Mouse (Mus musculus) intestine, embryonic 14.5 days (tissue): Measurements from ENCODE around the gene Ptprd. TPM values are rescaled to one million over a fixed set of nuclear protein-coding genes. Genes with fewer than 3 reads are reported as not detected.

Source experiments
- ATAC-seq: fragments of 200-750 bp; cut with Nextera tagmentation; replicated peaks from 2 replicates; pipeline ENCODE4 v1.8.0; 2017; ENCODE audit warnings: low read depth, moderate number of reproducible peaks, moderate TSS enrichment, moderate library complexity; ENCODE audit not compliant: low FRiP score, low TSS enrichment
- DNase-seq: peaks from one replicate; pipeline ENCODE4 v3.0.0-alpha.2; 2018; ENCODE audit warnings: low spot score
- H3K27ac ChIP-seq: fragments of 300-500 bp; sonication (generic); 2 replicates; pipeline ENCODE4 v1.5.1; 2014; ENCODE audit warnings: low read depth, mild to moderate bottlenecking, control low read depth
- H3K27me3 ChIP-seq: fragments of 300-500 bp; sonication (generic); replicated peaks from 2 replicates; pipeline ENCODE4 v1.6.1; 2014; ENCODE audit warnings: low read length, control low read depth; ENCODE audit not compliant: control insufficient read depth, insufficient read depth
- H3K36me3 ChIP-seq: fragments of 300-500 bp; sonication (generic); 2 replicates; pipeline ENCODE4 v1.6.1; 2014; ENCODE audit warnings: low read length, control low read depth; ENCODE audit not compliant: control insufficient read depth, insufficient read depth
- H3K4me1 ChIP-seq: fragments of 300-500 bp; sonication (generic); replicated peaks from 2 replicates; pipeline ENCODE4 v1.6.1; 2014; ENCODE audit warnings: low read length, control low read depth, mixed read lengths; ENCODE audit not compliant: control insufficient read depth, insufficient read depth
- H3K4me2 ChIP-seq: fragments of 300-500 bp; sonication (generic); 2 replicates; pipeline ENCODE4 v1.6.1; 2014; ENCODE audit warnings: low read length
- H3K4me3 ChIP-seq: fragments of 300-500 bp; sonication (generic); 2 replicates; pipeline ENCODE4 v1.5.1; 2014; ENCODE audit warnings: low read depth, low read length, control low read depth, mixed read lengths
- H3K9ac ChIP-seq: fragments of 300-500 bp; sonication (generic); 2 replicates; pipeline ENCODE4 v1.6.1; 2014; ENCODE audit warnings: mild to moderate bottlenecking, low read length
- H3K9me3 ChIP-seq: fragments of 300-500 bp; sonication (generic); 2 replicates; pipeline ENCODE4 v1.6.1; 2016; ENCODE audit warnings: low read length, control low read depth; ENCODE audit not compliant: control insufficient read depth
- WGBS: fragments of 180-500 bp; shearing (Covaris S2); extraction: QIAGEN DNeasy Blood & Tissue Kit; methylation state at CpG from one replicate; pipeline ENCODE4 v1.1.7; 2014; 5-methylcytosine and 5-hydroxymethylcytosine counted together
- polyA plus RNA-seq: library from polyadenylated mRNA; unstranded; fragments of >200 nt; fragmentation: Nextera tagmentation; extraction: Ambion mirVana; gene quantifications from 2 replicates; pipeline ENCODE4 v1.2.1, GENCODE M21; 2014

The Ptprd gene
- polyA plus RNA-seq, 1 experiment from 2014 or later: 19.4 TPM

DNA sequence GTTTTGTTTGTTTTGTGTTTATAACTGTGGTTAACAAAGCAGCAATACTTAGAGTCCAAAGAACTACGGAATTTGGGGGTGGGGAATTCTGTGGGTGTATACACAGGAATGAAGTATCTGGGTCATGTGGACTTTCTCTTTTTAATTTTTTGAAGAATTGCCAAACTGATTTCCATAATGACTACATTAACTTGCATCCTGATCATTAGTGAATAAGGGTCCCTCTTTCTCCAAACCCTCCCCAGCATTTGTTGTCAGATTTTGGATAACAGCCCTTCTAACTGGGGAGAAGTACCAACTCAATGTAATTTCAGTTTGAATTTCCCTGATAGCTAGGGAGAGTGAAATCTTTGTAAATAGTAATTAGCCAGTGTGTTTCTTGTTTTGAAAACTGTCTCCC lies 43.3 kb downstream of the Ptprd start:
- Histone ChIP-seq H3K9me3 (no peaks in the 10 kb centered on the region), H3K4me1 (no peaks in the 10 kb centered on the region), H3K36me3 (no peaks in the 10 kb centered on the region), H3K9ac (no peak overlapping the region), H3K27ac (no peak overlapping the region), H3K4me3 (no peak overlapping the region), H3K27me3 (no peaks in the 10 kb centered on the region), H3K4me2 (no peak overlapping the region)
- ATAC-seq (no peak), DNase-seq (no peak)
- WGBS: 79% methylated on average over 1 of the region's 1 CpGs

DNA sequence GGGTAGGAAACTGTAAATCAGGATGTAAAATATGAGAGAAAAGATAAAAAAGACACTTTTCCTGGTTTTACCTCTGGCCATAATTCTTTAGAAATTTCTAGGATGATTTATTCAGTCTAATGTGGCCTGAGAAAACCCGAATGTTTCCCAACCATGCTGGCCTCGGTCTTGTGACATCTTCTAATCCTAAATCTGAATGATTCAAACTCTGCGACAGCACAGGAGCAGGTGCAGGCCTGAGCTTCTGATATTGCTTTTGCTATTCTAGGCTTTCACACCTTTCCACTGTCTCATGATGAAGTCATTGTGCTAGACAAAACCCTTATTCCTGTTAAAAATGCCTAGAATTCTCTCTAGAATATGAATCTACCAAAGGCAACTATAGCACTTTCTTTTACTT lies 51.3 kb downstream of the Ptprd start:
- WGBS: 82% methylated on average over 3 of the region's 3 CpGs
- ATAC-seq: no peak

DNA sequence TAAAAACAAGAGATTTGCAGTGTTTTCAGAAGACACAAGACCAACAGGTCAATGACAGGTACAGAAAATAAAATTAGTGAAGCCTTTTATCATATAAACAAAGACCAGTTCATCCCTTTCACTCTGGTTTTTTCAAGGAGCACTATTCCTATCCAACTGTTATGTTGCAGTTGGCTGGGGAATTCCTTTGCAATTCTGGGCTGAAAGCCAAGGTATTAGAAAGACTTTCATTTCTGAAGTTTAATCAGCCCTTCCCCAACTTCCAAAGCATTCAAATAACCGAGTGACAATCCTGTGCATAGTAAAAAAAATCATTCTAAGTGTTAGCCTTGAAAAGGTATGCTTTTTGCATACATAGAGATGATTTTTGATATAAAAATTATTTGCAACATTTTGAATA lies 61.2 kb downstream of the Ptprd start:
- H3K4me3 ChIP-seq: no peak overlapping the region
- H3K9me3 ChIP-seq: no peaks in the 10 kb centered on the region
- no peak for DNase-seq
- H3K4me2 ChIP-seq: no peak overlapping the region
- 22% methylated on average over 1 of the region's 1 CpGs for WGBS
- no peaks in the 10 kb centered on the region for H3K4me1 ChIP-seq
- no peaks in the 10 kb centered on the region for H3K36me3 ChIP-seq
- H3K27me3 ChIP-seq: no peaks in the 10 kb centered on the region
- H3K9ac ChIP-seq: no peak overlapping the region
- no peak overlapping the region for H3K27ac ChIP-seq
- no peak for ATAC-seq

More for the DNA sequence above, 51.3 kb downstream of the Ptprd start:
- no peaks in the 10 kb centered on the region for H3K36me3 ChIP-seq
- H3K27me3 ChIP-seq: no peaks in the 10 kb centered on the region
- H3K4me3 ChIP-seq: no peak overlapping the region
- no peak overlapping the region for H3K9ac ChIP-seq
- H3K27ac ChIP-seq: no peak overlapping the region
- H3K9me3 ChIP-seq: no peaks in the 10 kb centered on the region
- DNase-seq: no peak
- no peak overlapping the region for H3K4me2 ChIP-seq
- H3K4me1 ChIP-seq: no peaks in the 10 kb centered on the region

DNA sequence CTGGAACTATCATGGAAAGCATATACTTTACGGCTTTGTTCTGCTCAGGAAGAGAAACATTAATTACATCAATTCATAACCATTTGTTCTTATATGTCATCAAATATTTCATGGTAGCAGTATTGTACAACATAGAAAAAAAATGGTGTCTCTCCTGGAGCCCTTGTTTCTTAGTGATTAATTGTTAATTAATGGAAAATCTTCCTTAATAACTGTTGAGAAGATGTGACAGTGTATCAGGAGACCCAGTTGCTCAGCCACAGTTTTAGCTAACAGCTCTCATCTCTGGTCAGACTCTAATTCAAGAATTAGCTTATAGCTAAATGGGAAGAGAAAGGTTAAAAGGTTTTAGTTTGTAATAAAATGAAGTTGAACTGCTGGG lies 69.0 kb downstream of the Ptprd start:
- Histone ChIP-seq H3K4me1 (no peaks in the 10 kb centered on the region), H3K4me3 (no peak overlapping the region), H3K4me2 (no peak overlapping the region), H3K27me3 (no peaks in the 10 kb centered on the region), H3K9ac (no peak overlapping the region), H3K9me3 (no peaks in the 10 kb centered on the region), H3K27ac (no peak overlapping the region), H3K36me3 (no peaks in the 10 kb centered on the region)
- no peak for DNase-seq
- no peak for ATAC-seq
- 83% methylated on average over 1 of the region's 1 CpGs for WGBS

DNA sequence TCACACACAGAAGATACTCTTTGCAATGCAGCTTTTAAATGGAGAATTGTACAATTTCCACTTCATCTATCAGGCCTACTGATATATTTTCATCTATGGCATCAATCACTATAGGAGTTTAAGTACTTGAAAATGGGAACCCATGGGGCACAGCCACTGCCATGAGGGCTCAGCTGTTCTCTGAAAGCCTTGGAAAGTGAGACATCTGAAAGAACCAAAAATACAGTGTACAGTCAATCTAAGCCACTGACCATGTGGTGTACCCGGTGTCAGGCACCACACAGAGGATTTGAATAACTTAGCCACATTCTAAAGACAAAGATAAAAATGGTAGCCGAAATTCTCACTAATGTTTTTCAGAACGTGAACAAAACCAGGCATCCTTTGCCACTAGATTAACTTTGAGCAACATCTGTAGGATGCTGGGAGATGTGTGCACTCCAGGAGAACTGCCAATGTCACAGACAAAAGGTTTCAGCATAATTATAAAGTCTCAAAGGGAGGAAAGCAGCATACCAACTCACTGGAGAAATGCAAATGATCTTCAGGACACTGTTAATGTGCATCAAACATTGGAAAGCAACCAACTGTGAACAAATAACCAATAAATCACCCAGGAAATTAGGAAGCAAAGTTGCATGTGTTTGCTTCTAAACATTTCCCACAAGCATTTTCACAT lies 69.5 kb downstream of the Ptprd start:
- Histone ChIP-seq H3K27me3 (no peaks in the 10 kb centered on the region), H3K4me1 (no peaks in the 10 kb centered on the region), H3K9me3 (no peaks in the 10 kb centered on the region), H3K4me2 (no peak overlapping the region), H3K36me3 (no peaks in the 10 kb centered on the region), H3K27ac (no peak overlapping the region), H3K9ac (no peak overlapping the region), H3K4me3 (no peak overlapping the region)
- WGBS: 85% methylated on average over 3 of the region's 3 CpGs
- DNase-seq: no peak
- no peak for ATAC-seq

DNA sequence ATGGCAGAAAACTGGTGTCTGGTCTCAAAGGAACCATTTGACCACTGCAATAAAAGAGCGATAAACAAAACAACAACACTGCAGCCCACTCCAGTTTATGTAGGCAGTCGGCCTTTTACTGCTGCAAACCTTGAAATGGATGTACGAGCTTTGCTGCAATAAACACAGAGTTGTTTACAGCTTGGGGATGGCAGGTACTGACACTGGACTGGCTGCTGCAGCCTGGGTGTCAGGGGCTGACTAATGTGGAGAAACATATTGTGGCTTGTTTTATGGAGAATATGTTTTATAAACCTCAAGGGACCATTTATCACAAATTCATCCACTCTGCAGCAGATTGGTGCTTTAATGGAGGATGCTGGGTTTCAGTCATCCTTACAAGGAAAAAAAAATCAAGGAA lies 100.9 kb downstream of the Ptprd start:
- Histone ChIP-seq H3K9me3 (no peaks in the 10 kb centered on the region), H3K4me2 (no peak overlapping the region), H3K36me3 (no peaks in the 10 kb centered on the region), H3K27me3 (no peaks in the 10 kb centered on the region), H3K27ac (no peak overlapping the region), H3K9ac (no peak overlapping the region), H3K4me3 (no peak overlapping the region), H3K4me1 (no peaks in the 10 kb centered on the region)
- WGBS: 28% methylated on average over 3 of the region's 3 CpGs
- ATAC-seq: no peak
- no peak for DNase-seq

DNA sequence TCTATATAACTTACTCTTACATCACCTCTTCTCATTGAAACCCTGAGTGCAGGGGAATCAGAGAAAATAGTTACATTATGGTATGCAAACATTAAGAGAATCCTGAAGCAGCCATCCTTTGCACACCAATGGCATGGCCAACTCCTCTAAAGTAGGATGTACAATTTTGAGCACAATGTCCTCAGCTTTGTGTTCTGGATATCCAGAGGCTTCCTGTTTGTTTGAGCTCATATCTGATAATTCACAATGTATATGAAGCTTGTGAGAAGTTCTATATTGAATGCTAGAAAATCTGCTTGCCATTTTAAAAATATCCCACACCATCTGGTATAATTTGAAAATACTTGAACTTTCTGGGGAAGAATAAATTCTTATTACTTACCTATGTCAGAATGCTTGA lies 114.2 kb downstream of the Ptprd start:
- H3K4me2 ChIP-seq: no peak overlapping the region

DNA sequence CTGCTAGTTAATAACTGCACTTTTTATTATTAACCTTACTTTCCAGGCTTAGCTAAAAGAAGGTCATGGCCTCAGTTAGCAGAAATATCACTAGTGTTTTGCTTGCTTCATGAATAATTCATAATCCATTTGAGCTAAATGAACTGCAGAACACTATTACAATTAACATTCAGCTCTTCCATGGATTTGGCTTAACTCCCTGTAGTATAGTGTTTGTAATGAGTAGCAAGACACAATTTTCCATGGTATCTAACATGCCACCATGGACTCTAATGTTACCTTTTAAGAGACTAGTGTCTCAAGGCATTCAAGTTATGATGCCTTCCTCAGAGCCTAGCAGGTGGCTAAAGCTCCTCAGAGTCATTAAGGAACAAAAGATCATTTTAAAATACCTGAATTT lies 129.0 kb downstream of the Ptprd start:
- Histone ChIP-seq H3K36me3 (no peaks in the 10 kb centered on the region), H3K27me3 (no peaks in the 10 kb centered on the region), H3K9ac (no peak overlapping the region), H3K9me3 (no peaks in the 10 kb centered on the region), H3K4me1 (no peaks in the 10 kb centered on the region), H3K4me3 (no peak overlapping the region), H3K4me2 (no peak overlapping the region), H3K27ac (no peak overlapping the region)
- DNase-seq (no peak), ATAC-seq (no peak)

More for the DNA sequence above, 114.2 kb downstream of the Ptprd start:
- Histone ChIP-seq H3K9ac (no peak overlapping the region), H3K4me1 (no peaks in the 10 kb centered on the region), H3K27me3 (no peaks in the 10 kb centered on the region), H3K27ac (no peak overlapping the region), H3K9me3 (no peaks in the 10 kb centered on the region), H3K4me3 (no peak overlapping the region), H3K36me3 (no peaks in the 10 kb centered on the region)
- DNase-seq (no peak), ATAC-seq (no peak)

DNA sequence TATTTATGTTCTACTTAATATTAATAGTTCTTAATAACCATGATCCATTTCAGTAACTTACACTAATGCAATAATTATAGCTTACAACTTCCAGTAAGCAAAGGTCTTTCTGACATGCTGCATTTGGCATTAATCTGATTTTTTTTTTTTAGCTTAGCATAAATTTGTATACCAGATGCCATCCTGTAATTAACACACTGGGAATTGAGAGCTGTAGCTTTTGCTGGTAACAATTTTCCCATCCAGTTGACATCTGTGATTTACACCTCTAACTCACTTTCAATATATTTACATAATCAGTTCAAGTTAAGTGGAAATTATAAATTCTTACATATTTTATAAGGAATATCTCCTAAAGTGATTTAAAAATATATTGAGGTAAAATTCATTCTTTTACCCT lies 134.3 kb downstream of the Ptprd start:
- DNase-seq (no peak), ATAC-seq (no peak)
- H3K4me1 ChIP-seq: no peaks in the 10 kb centered on the region
- H3K27ac ChIP-seq: no peak overlapping the region
- H3K4me2 ChIP-seq: no peak overlapping the region
- H3K27me3 ChIP-seq: no peaks in the 10 kb centered on the region
- H3K36me3 ChIP-seq: no peaks in the 10 kb centered on the region
- H3K9me3 ChIP-seq: no peaks in the 10 kb centered on the region
- no peak overlapping the region for H3K9ac ChIP-seq
- H3K4me3 ChIP-seq: no peak overlapping the region
